Mouse (Mus musculus): ENCODE results near the gene Vmn2r24. TPM values are rescaled to one million over a fixed set of nuclear protein-coding genes. Genes with fewer than 3 reads are reported as not detected.

Gene Vmn2r24
- polyA plus RNA-seq, 1 experiment from 2014 or later = not detected

Other genes starting within 250 kb of the Vmn2r24 start
- not detected in 2 replicates for gene Vmn2r21, start 245.5 kb upstream of the Vmn2r24 start, polyA plus RNA-seq (2015; fragmentation: Nextera tagmentation; extraction: Ambion mirVana)
- gene Vmn2r22, start 128.2 kb upstream of the Vmn2r24 start, polyA plus RNA-seq (2015; fragmentation: Nextera tagmentation; extraction: Ambion mirVana) = 0.01 TPM in 1 of 2 replicates, not detected in the other
- 0.02 TPM in 1 of 2 replicates, not detected in the other for gene Vmn2r23, start 76.2 kb upstream of the Vmn2r24 start, polyA plus RNA-seq (2015; fragmentation: Nextera tagmentation; extraction: Ambion mirVana)
- gene Vmn2r25, start 74.6 kb downstream of the Vmn2r24 start, polyA plus RNA-seq (2015; fragmentation: Nextera tagmentation; extraction: Ambion mirVana) = not detected in 2 replicates
- gene Vmn2r26, start 245.7 kb downstream of the Vmn2r24 start, polyA plus RNA-seq (2015; fragmentation: Nextera tagmentation; extraction: Ambion mirVana) = not detected in 2 replicates